Mouse (Mus musculus) frontal cortex, adult 2 months (tissue): Measurements from ENCODE around the gene Apex2. TPM values are rescaled to one million over a fixed set of nuclear protein-coding genes. Genes with fewer than 3 reads are reported as not detected.

Experiments used
- DNase-seq, 2 experiments: peaks; one replicate each; pipeline ENCODE4 v3.0.0; 2022; ENCODE audit warnings: low spot score in 1 of 2; ENCODE audit errors: extremely low spot score in 1 of 2
- polyA plus RNA-seq: library from polyadenylated mRNA; depleted of rRNA; stranded (reverse); fragments of >200 nt; gene quantifications from 2 replicates; pipeline ENCODE4 v1.2.3, GENCODE M21; 2012; rRNA removed

Gene Apex2
- 11.0 and 12.2 TPM in 2 replicates for polyA plus RNA-seq

- DNase-seq = no peak
These were observed at the start of gene Apex2 for GRCm38 (mm10) chrX:150589696-150590095. Gene Apex2, minus strand, starts transcription at chrX:150589868.

GRCm38 (mm10) chrX:150636421-150636820, 46.8 kb upstream of the Apex2 start:
- no peak for DNase-seq

- no peak for DNase-seq
These were observed 9.2 kb upstream of the Apex2 start for GRCm38 (mm10) chrX:150598882-150599281.

GRCm38 (mm10) chrX:150595016-150595760, 5.5 kb upstream of the Apex2 start:
- DNase-seq = no peak

GRCm38 (mm10) chrX:150594176-150594575, 4.5 kb upstream of the Apex2 start:
- no peak for DNase-seq

GRCm38 (mm10) chrX:150593266-150594035, 3.8 kb upstream of the Apex2 start:
- DNase-seq = no peak

GRCm38 (mm10) chrX:150588023-150588764, 1.5 kb downstream of the Apex2 start, which contains the start of gene Pfkfb1:
Gene Pfkfb1, plus strand, starts transcription at chrX:150588229.
- DNase-seq = peak; percentile 30 to 75

- DNase-seq = no peak
These were observed 4.6 kb downstream of the Apex2 start for GRCm38 (mm10) chrX:150585116-150585515.

- no peak for DNase-seq
These were observed 7.7 kb downstream of the Apex2 start for GRCm38 (mm10) chrX:150581921-150582320.

GRCm38 (mm10) chrX:150564644-150565357, 24.9 kb downstream of the Apex2 start:
- DNase-seq = no peak

GRCm38 (mm10) chrX:150554032-150554431, 35.6 kb downstream of the Apex2 start:
- no peak for DNase-seq

- no peak for DNase-seq
These were observed 37.7 kb downstream of the Apex2 start for GRCm38 (mm10) chrX:150551986-150552385.

- no peak for DNase-seq
These were observed 40.0 kb downstream of the Apex2 start for GRCm38 (mm10) chrX:150549639-150550038.

GRCm38 (mm10) chrX:150547239-150547638, 42.4 kb downstream of the Apex2 start, which contains the start of gene Alas2:
Gene Alas2, plus strand, starts transcription at chrX:150547375.
- DNase-seq = no peak

- DNase-seq = no peak
These were observed 48.0 kb downstream of the Apex2 start for GRCm38 (mm10) chrX:150541684-150542083.

- DNase-seq = no peak
These were observed 49.6 kb downstream of the Apex2 start for GRCm38 (mm10) chrX:150540111-150540510.

- no peak for DNase-seq
These were observed 73.2 kb downstream of the Apex2 start for GRCm38 (mm10) chrX:150516477-150516876.

- DNase-seq = no peak
These were observed 73.7 kb downstream of the Apex2 start for GRCm38 (mm10) chrX:150516015-150516414.

- DNase-seq = no peak
These were observed 75.5 kb downstream of the Apex2 start for GRCm38 (mm10) chrX:150514127-150514526.

GRCm38 (mm10) chrX:150511274-150511673, 78.4 kb downstream of the Apex2 start:
- peak in 1 of 2 experiments; percentile 11 for DNase-seq
